Mouse (Mus musculus) gastrocnemius, postnatal 36 days (tissue): Measurements from ENCODE around the gene Lmo7. TPM values are rescaled to one million over a fixed set of nuclear protein-coding genes. Genes with fewer than 3 reads are reported as not detected.
A peak's percentile ranks its signal among the peaks of the same experiment; 100 is the strongest.

Source experiments
- DNase-seq, 2 experiments: peaks; one replicate each; pipeline ENCODE4 v3.0.0; 2022
- intact Hi-C: fragments of 180-260 bp; cut with DNase I; formaldehyde crosslinking; loops from one replicate; pipeline ENCODE4 v1.15.1; 2025
- total RNA-seq, 2 experiments: library from RNA; stranded (reverse); gene quantifications; 2 replicates each; pipeline ENCODE4 v1.2.3; 2021

The Lmo7 gene
- total RNA-seq, 2 experiments from 2014 or later = 50.4 to 65.3 TPM

DNA sequence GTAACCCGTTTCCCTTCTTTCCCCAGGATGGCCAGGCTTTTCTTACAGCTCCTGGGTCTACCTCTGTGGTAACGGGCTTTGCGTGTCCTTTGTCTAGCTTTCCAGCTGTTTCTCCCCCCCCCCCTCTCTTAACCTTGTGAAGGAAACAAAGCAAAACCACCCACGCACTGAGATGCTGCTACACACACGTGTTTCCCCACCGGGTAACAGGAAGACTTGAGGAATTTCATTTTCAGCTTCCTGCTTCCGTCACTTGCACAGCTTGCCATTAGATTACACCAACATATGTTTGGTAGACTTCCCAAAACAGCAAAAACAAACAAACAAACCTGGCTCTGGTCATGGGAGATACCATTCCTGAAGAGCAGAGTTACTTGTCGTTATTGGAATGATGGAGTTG is 186.1 kb downstream of the Lmo7 start:
- no peak for DNase-seq
- intact Hi-C loops = loop anchor here (5.0 kb wide), 1 partner anchor 134 kb away; no protein-coding TSS in a partner anchor

DNA sequence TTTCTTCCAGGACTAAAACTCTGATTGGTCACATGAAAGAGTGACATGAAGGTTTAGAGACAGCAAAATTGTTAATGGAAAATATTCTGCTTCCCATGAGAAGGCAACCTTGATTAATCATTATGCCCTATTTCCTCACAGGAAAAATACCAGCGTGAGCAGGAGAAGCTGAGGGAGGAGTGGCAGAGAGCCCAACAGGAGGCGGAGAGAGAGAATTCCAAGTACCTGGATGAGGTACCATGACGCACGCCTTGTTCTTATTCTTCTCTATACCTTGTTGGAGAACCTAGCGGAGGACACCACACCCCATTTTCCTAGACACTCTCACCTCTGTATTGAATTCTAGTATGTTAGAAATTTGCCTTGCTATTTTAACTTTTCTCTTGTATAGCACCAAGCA is 188.7 kb downstream of the Lmo7 start:
- no peak for DNase-seq
- intact Hi-C loops = loop anchor here (5.0 kb wide), 1 partner anchor 136 kb away; no protein-coding TSS in a partner anchor

DNA sequence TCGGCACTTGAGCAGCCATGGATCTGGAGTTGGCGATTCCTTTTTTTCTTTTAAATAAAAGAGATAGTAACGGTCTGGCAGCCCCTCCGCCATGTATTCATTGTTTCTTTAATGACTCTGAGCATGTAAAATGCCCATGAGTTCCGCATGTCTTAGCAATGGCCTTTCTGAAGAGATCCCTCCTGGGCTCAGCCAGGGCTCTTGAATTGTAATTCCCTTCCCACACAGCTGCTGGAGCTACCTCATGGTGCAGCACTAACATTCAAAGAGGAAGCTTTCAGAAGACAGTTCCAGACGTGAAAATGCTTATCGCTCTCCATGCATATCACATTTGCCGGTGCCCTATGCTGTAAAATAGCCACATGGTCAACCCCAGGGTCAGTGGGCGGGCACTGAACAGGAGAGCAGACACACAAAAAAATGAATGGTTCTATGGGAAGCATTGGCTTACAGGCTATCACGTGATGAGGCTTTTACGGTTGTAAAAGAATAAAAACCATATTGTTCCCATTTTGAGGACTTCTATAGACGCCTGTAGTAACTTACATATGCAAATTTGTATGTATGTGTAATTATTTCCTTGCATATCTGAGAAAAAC is 198.0 kb downstream of the Lmo7 start:
- DNase-seq = no peak
- intact Hi-C loops = no loop called here

DNA sequence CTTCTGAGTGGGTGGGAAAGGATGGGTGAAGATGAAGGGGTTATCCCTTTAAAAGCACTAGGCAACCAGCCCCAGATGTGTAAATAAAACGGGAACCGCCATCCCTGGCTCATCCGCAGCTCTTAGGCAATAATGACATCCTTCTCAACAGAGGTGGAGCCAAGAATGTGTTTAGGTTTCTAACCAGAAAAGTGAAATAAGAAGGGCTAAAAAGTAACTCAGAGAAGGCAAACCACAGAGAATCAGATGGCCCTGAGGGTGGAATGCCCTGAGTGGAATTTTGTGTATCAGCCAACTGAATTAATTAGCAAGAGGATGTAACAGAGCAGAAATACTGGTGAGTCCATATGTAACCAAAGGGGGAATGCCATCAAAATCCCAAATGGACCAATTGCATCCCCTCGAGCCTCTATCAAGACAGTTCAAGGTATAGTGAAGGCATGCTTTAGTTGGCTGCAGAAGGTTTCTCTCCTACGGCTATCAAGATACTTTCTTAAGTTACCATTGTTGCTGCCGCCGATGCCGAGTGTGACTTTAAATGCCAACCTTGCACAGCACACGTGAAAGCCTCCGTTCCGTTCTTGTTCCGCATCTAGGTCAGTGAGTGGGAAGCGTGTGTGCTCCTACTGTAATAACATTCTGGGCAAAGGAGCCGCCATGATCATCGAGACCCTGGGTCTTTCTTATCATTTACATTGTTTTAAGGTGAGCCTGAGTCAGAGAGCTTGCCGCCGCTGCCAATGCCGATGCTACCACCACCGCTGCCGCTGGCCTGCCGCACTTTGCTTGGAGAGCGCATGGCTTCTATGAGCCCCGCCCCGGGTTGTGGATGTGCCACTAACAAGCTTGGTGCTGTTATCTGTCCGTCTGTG is 201.1 kb downstream of the Lmo7 start:
- intact Hi-C loops = no loop called here

DNA sequence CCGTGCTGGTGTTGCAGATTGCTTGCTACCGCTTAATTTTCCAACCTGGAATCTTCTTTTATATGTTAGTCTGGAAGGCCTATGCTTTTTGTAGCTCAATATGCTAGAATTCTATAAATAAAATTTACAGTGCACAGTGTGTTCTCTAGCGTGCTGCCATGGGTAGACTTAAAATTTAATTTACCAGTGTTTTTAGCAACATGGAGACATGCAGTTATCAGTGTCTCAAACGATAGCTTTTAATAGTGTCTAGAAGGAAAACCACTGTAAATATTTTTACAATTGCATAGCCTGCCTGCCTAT is 201.6 kb downstream of the Lmo7 start:
- intact Hi-C loops = no loop called here
- DNase-seq = no peak

More for the DNA sequence above, 201.1 kb downstream of the Lmo7 start:
- DNase-seq = no peak

DNA sequence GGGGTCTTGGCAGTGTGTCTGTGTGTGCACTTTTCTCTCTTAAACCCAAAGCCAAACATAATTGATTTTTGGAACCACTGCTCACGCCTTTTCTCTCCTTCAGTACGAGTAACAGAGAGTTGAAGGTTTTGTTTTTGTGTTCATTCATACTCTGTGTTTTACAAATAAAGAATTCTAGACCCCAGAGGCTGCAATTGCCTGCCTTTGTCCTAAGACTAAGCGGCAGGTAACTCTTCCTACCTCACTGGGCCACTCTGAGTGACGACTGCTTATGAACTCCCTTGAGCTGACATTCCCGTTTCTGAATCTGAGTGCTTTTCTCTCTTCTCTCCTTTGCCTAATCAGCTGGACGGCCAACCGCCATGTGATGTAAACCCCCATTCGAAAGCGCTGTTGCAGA is 203.8 kb downstream of the Lmo7 start:
- DNase-seq = no peak
- intact Hi-C loops = no loop called here

DNA sequence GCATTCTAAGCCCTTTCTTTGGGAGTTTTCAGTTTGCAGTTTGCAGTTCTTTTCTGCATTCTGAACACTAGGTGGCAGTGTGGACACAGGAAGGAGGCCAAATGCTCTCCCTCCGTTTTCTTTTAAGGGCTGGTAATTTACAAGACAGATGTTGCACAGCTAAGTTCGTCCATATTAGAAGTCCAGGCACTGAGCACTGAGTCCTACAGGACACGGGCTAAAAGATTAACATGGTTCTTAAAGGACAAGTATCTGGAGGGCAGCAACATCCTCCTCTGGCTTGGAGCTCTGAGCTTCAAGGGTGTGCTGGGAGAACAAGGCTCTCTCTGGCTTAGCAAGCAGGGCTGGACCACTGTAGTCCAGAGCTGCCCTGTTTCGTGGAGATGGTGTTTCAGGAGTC is 213.2 kb downstream of the Lmo7 start:
- DNase-seq = peak in 1 of 2 experiments; percentile 19
- intact Hi-C loops = no loop called here

DNA sequence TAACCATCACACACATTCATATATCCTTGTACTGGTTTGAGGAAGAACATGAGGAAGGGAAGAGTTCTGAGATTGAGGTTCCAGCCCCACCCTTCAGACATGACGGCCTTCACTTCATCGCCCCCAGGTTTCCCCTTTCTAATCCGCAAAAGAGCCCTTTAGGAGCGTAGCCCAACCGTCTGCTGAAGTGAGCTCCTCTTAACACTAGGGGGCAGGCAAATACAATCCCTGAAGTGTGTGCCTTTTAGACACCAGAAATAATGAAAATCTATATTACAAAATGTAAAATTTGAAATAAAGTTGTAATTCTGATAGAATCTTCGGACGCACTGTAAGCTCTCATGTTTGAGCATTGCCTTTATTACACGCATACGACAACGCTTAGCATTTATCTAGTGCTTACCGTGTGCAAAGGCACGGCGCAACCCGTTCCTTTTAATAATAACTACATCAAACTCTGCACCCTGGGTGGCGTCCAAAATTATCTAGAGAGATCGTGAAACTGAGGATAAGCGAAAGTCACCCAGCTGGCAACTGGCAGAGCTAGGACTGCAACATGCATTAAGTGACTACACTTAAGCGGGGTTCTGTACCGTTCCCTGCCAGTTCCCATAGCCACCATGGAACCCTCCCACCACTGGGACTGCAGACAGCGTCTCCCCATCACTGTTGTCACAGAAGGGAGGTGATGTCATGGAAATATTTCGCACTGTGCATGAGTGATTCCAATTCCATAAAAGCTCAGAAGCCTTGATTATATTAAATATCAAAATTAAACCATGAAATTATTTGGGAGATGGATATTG is 217.2 kb downstream of the Lmo7 start:
- DNase-seq = peak in 1 of 2 experiments; percentile 20
- intact Hi-C loops = loop anchor here (5.0 kb wide), 2 partner anchors 170 to 560 kb away; no protein-coding TSS in a partner anchor

DNA sequence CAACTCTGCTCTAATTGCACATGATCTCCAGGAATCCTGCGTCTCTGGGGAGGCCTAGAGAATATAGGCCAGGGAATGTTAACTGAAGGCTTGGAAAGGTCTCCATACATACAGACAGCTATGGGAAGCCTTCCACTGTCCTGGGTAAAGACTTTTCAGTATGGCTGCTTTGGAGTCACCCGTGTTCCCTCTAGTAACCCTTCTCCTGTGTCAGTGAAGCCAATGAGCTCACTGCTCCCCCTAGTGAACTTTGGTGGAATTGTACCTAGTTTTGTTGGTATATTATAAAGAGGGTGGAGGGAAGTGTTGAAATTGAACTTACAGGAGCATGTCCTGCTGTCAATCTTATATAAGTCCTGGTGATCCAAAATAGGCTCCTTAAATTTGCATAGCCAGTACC is 219.4 kb downstream of the Lmo7 start:
- no peak for DNase-seq
- intact Hi-C loops = loop anchor here (5.0 kb wide), 2 partner anchors 172 to 558 kb away; no protein-coding TSS in a partner anchor

DNA sequence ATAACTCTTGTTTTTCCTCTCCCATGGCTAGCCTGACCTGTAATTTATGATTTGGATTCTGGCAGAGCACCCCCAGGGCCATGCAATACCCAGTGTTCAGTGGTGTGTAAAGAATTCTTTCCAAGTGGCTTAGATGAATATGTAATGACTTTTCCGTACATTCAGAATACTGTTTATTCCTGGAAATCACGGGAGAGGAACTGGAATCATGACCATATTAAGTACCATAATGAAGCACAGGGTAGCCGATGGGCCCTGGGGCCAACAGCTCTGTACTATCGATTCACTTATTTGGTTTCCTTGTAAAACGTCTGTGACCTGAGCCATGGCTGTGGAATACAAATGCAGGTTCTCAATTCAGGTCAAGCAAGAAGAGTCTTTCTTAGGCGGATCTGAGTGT is 221.3 kb downstream of the Lmo7 start:
- no peak for DNase-seq
- intact Hi-C loops = no loop called here

DNA sequence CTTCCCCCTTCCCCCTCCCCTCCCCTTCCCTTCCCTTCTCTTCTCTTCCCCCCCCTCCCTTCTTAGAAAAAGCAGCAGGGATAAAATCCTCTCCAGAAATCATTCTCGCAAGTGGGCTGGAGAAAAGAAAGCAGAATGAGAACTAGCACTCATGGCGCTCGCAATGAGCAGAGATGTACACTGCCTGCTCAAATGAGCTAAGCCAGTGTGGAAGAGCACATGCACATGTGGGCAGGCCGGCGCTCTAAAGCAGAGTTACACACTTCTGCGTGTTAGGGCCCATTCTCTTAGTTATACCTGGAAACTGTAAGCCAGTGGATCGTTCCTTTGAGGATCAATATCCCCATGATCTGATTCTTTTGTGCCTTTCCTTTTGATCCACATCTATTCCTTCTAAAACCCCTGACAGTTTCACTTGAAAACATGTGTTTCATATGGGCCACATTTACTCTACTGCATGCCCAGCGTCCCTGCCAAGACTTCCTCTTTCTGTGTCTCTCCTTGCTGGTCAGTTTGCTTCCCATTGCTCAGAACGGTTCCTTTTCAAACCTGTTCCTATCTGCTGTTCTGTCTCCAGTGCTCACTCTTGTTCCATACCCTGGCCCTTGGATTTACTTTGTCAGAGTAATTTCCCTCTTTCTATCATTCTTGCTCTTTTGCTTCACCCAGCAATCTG is 224.2 kb downstream of the Lmo7 start:
- no peak for DNase-seq
- intact Hi-C loops = no loop called here

DNA sequence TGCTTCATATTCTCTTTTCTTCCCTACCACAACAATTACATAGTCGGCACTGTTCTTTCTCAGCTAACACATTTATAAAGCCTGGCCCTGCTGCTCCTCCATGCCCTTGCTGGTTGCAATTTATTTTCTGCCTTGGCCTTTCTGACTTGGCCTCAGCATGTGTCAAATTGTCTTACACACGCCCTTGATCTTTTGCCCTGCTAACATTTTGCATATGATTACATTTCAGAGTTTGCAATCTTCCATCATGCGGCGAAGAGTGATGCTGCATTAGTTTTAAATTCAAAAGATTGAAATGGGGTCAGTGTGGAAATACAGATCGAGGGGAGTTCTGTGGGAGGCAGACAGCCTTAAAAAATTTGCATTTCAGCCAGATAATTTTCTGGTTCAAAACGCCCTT is 234.6 kb downstream of the Lmo7 start:
- DNase-seq = no peak
- intact Hi-C loops = no loop called here

DNA sequence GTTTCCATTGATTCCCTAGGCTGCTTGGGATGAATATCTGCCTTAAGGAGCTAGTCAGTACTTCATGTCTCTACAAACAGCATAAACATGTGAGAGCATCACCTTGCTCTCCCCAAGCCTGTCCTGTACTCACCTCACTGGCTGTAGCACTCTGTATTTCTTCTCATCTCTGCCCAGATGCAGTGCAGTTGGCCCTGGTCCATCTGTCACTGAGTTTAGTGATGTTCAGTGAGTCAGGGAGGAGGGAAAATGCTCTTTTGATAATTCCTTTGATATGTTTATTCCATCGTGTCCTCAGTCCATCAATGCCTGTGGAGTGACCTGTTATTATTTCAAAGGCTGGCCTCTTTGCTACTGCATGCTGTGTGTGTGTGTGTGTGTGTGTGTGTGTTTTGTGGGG is 235.2 kb downstream of the Lmo7 start:
- intact Hi-C loops = no loop called here
- DNase-seq = no peak

DNA sequence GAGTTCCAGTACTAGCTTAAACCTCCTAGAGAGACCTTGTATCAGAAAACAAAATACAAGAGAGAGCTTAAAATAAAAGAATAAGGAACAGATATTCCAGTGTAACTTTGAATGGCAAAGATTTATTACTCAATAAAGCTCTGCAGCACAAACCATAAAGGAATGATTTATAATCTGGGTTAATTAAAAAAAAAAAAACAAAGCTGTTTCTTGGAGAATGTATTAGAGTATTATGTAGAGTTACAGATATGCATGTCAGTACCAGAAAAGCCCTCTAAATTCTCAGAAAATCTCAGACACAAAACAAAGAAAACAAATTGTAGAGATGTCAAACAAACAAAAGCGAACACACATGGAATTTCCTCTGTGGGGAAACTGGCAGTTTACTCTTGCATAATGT is 243.0 kb downstream of the Lmo7 start:
- intact Hi-C loops = no loop called here
- DNase-seq = no peak

DNA sequence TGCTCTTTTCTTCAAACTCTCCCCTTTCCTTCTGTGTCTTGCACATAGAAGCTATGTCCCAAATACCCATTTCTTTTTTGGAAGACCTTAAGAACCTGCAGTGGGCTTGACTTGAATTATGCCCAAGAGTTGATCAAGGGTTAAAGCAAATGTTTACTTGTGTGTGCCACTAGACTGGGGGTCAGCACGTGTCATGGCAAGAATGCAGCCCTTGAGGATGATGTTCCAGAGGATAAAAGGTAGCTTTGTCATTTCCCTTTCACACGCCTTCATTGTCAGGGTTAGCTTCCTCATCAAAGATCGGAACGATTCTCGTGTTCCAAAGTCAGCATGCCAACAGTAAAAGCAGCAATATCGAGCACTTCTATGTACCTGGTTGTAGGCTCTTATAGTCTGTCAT is 243.4 kb downstream of the Lmo7 start:
- DNase-seq = no peak
- intact Hi-C loops = no loop called here

DNA sequence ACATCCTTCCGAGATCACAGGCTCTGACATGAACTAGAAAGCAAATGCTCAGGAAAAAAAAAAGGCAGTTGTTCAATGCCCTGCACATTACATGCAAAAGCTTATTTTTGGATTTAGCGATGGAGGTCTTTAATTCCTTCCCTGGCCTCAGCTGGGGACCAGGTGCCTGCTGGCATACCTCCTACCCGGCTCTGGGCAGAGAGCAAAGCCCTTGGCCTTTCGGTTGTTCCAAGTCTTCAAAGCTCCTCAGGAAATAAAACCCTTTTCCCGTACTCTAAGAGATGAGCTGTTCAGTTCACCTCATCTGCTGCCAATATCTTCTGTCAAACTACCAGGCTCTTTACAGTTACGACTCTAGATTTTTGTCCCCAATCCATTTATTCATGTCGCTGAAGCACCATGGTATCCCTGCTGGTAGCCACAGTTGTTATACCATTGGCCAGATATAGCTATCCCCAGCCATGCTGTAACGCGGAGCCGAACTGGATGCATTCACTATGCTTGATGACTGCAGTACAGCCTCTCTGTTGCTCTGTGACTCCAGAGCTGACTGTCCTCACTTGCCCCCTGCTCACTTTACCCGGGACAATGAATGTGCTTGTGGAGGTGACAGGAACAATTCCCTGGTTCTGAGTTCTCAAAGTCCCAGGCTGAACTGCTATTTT is 246.4 kb downstream of the Lmo7 start:
- DNase-seq = no peak
- intact Hi-C loops = no loop called here
